Mouse (Mus musculus): Measurements from ENCODE around the gene Kcnt2.
A peak's percentile ranks its signal among the peaks of the same experiment; 100 is the strongest.

Gene Kcnt2

DNA sequence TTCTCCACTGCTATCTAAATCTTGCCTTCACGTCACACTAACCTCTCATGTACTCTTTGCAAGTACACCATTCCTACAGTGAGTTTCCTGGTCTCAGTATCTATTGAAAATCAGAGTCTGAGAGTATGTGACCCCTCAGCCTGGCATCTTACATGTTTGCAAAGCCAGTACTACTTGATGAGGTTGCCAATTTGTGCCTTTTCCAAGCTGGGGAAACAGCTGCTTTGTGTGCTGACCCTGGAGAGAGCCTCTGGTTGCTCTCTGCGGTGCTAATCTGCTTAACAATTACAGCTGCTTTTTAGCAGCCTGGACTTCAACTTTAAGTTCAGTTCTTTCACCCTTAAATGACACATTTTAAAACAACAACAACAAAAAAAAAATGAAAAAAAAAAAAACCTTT is 133.6 kb downstream of the Kcnt2 start:
- DNase-seq, result no peak

DNA sequence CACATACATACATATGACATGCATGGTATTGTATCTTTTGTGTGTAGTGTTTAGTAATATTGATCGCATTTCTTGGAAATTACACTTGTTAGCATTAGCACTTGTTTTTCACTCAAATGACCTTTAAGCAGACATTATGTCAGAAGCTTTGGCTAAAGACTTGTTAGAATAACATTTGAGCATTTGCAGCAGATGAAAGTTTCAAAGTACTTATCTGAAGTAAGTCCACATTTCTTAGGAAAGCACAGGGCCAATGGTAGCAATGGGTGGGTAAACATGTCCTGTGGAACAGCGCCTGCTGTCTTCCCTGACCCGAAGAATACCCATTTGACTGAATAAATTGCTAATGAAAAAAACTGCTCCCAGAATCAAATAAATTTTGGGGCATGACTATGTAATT is 135.1 kb downstream of the Kcnt2 start:
- DNase-seq, result no peak

DNA sequence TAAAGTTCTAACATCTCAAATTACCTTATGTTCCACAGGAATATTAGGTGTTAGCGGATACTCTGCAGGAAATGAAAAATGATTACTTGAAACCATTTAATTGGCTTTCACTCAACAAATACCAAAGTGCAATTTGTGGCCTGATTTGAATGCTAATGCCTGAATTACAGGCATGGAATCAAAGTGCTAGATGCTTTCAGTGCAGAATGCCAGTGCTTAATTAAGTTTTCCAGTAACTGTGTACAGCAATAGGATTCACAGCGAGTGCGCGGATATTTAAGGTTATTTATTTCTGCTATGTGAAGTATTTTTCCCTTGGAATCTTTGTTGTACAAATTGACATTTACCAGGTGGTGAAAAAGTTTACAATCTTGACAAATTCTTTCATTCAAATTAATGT is 144.3 kb downstream of the Kcnt2 start:
- DNase-seq, result no peak

DNA sequence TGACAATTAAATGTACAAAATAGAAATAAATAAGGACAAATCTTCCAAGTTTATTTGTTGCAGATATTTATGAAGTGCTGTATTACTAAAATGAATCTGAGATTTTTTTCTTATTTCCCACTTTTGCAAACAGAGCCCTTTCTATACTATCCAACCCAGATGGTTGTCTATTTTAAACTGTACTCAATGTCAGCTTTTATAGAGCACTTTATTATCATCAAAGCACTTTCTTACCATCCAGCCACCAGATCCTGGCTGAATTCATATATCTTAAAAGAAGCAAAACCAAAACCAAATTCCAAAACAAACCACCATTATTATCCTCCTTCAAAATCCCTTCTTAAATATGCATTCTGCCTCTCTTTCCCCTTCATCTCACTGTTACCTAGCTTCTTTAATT is 151.8 kb downstream of the Kcnt2 start:
- no peak for DNase-seq

DNA sequence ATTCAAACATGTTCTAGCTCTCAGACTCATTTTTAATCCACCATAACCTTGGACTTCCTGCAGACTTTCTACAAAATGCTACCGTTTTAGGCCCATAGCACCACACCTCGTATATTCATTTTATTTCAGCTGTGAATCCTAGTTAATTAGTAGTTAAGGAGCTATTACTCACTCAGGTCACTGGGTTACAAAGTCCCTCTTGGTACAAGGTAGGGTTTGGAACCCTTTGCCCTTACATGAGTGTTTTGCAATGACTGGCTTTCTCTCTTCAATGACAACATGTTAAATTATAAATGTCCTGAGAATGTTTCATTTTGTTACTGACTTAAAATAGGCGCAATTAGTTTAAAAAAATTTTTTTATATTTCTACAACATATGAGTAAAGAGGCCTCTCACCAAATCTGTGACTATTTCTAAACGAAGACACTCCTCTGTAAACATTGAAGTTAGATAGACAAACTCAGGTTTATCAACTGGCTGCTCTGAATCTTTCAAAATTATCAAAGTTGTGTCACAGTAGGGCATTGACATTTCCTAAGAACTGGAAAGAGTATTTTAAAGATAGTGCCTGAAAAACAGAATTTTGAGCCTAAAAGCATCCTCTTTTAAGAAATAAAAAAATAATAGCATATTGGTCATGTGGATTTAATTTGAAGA is 160.8 kb downstream of the Kcnt2 start:
- DNase-seq, result no peak

DNA sequence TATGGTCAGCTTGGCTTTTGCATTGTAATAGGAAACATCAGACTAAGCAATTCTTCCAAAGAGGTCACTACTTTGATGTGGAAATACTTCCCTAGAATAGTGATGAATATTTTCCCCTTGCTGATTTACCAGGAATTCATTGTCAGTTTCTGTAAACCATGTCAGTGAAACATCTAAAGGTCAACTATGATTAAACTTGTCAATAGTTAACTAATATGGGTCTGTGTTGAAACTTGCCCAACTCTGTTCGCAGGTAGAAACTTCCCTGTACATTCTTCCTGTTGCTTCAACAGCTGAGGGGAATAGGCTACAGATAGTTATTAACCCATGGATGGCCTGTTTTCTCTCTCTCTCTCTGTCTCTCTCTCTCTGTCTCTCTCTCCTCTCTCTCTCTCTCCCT is 169.8 kb downstream of the Kcnt2 start:
- DNase-seq, result no peak

DNA sequence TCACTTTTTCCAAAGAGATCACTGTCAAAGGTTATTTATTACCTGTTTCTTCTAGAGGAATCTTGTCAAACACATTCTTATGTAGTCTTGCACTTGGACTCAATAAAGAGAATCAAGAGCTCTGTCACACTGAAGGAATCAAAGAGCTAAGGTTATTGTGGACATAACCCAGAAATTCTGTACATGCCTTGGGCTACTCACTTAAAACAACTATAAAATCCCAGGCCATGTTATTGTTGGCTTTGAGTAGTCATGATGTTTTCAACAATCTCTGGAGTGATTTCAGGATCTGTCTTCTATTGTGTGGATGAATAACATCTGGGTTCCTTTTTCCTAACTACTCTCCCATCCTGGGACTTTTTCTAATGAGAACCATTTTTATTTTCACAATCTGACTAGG is 177.0 kb downstream of the Kcnt2 start:
- no peak for DNase-seq

DNA sequence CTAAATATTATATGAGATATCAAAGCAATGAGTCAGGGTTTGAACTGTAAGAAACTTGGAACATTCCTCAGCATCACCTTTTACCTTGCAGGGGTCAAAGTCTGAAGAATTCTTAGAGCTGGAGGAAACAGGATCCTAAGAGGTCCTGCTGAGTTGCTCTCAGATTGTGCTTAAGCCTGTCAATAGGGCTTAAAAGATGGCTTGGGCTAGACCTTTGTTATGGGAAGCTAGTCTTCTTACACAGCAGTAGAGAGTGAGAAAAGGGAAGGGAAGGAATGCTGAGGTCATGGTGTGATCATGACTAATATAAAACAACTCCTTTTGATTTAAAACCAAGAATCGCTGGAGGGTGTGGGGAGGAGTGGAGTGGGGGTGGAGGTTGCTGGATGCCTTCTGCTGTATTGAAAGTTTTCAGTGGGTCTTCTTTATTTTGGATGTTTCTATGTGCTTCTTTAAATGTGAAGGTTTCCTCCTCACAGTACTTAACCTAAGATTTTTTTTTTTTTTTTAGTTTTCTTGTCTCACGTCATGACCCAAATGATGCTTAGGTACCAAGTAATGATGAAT is 183.4 kb downstream of the Kcnt2 start:
- DNase-seq, result no peak

DNA sequence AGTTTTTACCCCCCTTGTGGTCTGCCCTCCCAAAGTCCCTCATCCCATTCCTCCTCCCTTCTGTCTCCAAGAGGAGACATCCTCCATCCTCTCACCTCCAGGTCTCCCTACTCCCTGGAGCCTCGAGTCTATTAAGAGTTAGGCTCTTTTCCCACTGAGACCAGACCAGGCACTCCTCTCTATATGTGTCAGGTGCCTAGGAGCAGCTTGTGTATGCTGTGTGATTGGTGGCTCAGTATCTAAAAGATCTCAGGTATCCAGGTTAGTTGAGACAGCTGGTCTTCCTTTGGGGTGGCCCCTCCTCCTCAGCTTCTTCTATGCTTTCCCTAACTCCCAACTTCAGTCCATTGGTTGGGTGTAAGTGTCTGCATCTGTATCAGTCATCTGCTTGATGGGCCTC is 186.1 kb downstream of the Kcnt2 start:
- no peak for DNase-seq

DNA sequence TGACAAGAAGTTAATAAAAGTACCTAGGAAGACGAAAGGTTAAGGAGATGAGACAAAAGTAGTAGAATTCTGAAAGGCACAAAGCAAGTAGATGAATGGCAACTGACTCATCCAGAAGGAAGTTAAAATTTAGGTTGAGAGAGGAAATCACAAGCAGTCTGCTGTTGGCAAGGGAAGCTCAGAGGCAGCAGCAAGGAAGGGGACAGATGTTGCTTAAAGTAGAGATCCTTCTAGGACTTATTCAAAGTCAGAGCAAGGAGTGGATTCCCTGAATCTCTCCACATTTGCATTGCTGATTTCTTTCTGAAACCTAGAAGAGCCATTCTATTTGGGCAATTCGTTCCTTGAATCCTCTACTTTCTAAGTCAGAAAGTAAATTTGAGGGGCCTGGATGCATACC is 188.8 kb downstream of the Kcnt2 start:
- DNase-seq, result no peak

DNA sequence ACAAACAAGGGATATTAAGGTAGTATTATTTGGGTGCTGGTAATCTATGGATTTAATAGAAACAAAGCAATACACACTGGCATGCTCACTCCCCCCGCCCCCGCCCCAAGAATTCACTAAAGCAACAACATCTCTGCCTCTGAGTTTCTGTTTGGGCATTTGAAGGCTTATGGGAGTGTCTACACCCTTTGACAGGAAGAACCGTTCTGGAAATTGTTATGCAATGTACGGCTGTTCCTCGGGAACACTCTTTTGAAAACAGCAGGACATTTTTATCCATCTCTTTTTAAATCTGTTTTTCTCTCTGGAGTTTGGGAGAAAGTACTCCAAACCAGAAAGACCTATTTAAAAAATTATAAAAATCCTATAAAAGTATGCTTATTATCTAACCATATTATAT is 192.2 kb downstream of the Kcnt2 start:
- no peak for DNase-seq

DNA sequence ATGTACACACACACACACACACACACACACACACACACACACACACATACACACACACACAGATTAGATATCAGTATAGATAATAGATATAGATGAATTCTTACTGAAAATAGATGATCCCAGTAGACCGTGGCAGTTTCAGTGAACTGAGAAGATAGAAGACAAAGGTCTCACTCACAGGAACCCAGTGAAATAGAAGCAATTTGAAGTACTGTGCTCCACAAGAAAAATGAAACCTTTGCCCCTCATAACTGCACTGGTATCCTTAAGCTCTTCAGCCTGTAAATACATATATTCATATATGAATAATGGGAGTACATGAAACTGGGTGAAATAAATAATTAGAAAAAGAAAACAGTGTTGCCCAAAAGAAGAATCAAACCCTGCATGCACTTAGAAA is 197.9 kb downstream of the Kcnt2 start:
- DNase-seq, result no peak

DNA sequence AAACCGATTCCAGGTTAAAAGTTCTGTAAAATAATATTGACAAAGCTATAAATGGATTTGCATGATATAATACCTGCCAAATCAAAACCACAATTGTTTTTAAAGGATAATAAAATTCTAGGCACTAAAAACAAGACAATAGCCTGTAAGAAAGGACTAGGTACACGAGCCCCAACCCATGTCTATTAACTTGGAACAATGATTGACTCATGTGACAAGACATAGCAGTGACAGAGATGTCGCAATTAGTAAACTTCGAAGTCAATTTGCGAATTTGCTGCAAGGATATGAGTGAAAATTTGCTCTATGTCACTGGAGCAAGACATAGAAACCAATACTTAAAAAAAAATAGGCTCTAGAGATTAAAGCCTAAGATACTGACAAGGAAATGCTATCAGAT is 198.4 kb downstream of the Kcnt2 start:
- DNase-seq, result no peak

DNA sequence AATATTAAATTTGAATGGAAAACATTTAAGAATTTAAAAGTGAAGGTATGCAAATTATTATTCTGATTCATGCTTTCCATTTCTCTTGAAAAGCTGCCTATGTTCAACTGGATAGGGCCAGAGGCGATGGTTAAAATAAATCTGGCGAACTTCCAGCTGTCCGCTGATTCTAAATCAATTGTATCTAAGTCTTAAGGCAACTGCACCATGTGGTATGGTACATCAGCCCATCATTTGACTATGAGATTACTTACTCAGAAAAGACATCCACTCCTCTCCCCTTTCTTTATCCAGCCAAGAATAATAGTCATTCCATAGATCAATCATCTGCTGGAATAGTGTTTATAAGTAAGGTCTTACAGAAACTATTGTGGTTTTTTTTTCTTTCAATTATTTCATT is 205.5 kb downstream of the Kcnt2 start:
- DNase-seq, result peak; percentile 11 to 14

DNA sequence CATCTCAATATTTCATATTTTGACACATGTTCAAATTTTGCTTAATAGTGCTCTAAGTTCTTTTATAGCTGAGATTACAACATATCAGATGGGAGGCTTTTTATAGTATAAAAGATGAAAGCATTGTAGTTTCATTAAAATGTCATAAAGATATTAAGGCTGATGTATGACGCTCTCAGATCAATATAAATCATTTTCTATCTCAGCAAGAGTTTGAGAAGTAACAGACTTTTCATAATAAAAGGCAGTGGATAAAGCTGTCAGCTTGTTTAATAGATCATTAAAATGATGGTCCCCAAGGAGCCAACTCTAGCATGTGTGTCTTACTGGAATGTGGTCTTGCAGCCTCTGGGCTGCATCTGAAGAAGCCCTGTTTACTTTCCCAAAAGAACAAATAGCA is 206.0 kb downstream of the Kcnt2 start:
- no peak for DNase-seq

DNA sequence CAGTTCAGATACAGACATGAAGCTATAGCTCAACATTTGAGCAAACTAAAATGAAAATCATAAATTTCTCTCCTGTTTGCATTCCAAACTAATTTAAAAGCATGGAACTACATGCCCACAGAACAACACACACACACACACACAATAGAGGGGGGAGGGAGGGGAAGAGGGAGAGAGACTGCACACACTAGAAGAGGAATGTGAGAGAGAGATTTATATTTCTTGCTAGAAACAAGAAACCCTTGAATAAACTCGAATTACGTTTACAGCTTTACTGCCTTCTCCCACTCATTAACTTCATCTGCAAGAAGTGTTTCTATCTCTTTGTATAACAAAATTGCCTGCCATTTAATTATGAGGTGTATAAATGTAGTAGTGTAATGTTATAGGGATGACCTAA is 209.9 kb downstream of the Kcnt2 start:
- DNase-seq, result no peak

DNA sequence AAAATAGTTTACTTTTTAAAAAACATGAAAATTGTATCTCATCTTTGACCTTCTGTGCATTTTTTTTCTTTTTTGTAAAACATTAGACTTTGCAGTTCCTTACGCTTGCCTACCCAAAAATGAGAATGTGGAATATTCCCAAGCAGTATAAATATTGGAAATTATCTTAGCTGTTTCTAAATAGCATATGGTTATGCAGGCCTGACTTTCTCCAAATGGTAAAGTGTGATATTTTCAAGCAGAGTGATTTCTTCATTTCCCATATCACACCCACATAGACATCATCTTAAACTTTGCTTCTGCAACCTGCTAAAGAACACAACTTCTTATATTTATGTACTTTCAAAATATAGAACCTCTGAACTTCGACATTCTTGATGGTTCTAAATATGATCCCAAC is 210.9 kb downstream of the Kcnt2 start:
- DNase-seq, result no peak

DNA sequence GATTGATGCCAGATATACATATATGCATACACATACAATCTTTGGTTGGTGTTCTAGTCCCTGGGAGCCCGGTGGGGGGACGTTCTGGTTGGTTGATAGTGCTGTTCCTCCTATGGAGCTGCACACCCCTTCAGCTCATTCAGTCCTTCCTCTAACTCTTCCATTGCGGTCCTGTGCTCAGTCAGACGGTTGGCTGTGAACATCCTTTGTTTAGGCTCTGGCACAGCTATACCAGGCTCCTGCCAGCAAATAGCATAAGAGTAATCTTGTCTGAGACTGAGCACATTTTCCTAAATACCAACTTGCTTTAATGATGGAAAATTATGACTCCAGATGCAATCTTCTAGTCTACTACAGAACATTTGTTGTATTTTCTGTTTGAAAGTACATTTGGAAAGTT is 222.4 kb downstream of the Kcnt2 start:
- no peak for DNase-seq

DNA sequence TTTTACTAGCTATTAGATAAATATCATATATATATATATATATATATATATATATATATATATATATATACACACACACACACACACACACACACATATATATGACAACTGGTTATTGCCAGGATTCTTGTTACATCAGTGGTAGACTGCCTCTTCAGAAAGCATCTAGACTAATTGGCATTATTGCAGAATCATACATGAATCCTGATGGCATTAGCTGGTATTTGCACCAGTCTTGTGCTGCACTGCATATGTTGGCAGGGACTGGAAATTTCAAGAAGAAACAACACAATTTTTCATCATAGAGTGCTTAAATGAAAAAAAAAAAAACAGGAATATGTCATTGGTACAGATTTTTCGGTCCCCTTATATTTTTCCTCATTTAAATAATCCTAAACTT is 223.6 kb downstream of the Kcnt2 start:
- no peak for DNase-seq

DNA sequence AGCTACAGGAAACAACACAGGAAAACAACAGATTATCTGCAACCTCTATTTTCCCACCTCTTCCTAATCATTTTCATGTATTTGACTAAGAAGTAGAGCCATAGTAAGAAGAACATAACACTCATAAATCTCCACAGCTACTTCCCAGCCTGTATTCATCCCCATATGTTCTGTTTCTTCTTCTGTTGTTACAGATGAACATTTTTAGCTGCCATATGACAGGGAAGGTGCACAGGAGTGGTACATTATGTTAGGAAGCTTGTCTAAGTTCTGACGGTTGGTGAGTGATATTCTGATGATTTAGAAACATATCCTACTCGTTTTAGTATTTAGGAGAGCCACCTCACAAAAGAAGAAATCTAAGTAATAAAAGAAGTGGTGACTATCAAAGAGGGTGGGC is 231.0 kb downstream of the Kcnt2 start:
- DNase-seq, result no peak

DNA sequence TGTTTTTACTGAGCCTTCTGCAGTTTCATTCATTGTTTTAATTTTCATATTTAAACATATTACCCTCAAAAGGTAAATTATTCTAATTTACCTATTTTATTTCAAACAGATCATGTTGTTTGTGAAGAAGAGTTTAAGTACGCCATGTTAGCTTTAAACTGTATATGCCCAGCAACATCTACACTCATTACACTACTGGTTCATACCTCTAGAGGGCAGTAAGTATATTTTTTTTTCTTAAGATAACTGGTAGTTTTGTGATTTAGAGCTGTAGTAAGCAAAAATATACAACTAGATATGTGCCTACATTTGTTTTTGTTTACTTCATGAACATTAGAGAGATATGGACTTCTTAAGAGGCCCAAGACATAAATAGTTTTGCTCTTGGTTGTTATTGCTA is 238.1 kb downstream of the Kcnt2 start:
- no peak for DNase-seq

DNA sequence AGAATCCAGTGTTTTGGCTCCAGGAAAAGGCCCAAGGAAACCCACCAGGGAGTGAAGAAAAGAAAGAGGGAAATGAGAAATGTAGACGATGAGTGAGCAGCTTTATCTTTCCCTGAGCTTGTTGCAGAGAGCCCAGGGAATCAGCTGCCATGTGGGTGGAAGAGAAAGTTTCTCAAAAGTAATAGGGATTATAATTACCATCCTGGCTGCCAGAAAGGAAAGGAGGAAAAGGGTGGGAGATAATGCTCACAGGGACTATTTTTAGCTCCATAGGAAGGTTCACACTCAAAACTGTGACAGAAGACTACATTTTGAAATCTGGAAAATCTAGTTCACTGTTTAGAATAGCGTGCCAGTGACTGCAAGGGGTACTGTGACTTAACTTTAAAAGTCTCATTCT is 243.9 kb downstream of the Kcnt2 start:
- no peak for DNase-seq

DNA sequence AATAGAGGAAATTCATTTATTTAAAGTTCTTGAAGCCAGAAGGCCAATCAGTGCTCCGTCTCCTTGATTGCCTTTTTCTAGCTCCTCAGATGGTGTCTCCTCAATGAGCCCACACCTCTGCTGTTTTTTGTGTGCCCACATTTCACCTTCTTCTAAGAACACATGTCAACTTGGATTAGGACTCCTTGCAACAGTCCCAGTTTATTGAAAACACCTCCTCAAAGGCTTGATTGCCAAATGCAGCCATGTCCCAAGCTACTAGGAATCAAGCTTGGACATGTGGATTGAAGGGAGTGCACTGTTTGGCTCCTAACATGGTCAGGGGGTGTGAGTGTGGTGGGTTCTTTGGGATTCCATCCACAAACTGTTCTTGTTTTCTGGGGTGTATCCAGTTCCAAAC is 245.4 kb downstream of the Kcnt2 start:
- no peak for DNase-seq

DNA sequence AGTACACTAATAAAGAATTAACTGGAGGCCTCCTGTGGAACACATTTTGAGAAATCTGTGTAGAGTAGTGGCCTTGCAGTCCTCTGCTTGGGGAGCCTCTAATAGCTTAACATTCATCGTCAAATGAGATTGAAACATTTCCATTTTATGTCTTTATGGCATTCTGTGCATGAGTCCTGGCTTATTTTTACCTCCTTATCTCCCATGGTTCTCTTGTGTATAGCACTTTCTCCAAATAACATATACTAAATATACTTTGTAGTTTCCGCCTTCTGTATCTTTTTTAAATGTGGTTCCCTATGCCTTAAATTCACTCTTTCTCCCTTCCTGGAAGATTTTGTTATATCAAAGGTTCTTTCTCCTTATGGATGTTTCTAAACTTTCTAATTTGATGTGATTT is 246.3 kb downstream of the Kcnt2 start:
- DNase-seq, result no peak

DNA sequence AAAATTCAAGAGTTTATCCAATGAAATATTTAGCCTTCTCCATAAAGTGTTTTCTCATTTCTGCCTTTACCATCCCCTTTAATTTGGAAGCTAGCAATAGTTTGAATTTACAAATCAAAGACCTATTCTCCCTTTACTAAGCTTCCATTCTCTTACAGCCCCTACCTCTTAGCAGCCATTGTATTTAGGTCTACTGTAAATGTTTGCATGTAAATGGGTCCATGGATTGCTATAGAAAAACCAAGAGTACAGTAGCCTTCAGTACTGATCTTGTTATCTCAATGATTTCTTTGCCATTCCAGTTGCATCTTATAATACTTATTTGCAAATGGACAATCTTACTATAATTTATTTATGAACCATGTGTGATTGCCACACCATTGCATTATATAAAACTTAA is 267.5 kb downstream of the Kcnt2 start:
- no peak for DNase-seq
